Mouse (Mus musculus) olfactory bulb, adult 2 months (tissue): Measurements from ENCODE around the gene Iba57.

ENCODE experiments used
- CTCF ChIP-seq: fragments of 200-500 bp; IDR thresholded peaks from 2 replicates; pipeline ENCODE4 v1.5.1; 2012; ENCODE audit warnings: low read depth, mild to moderate bottlenecking, low read length, moderate library complexity; ENCODE audit not compliant: insufficient read depth
- POLR2A ChIP-seq: fragments of 200-500 bp; IDR thresholded peaks from 2 replicates; pipeline ENCODE4 v1.6.1; 2012; ENCODE audit warnings: mild to moderate bottlenecking, low read depth, low read length, moderate library complexity; ENCODE audit not compliant: insufficient read depth

DNA sequence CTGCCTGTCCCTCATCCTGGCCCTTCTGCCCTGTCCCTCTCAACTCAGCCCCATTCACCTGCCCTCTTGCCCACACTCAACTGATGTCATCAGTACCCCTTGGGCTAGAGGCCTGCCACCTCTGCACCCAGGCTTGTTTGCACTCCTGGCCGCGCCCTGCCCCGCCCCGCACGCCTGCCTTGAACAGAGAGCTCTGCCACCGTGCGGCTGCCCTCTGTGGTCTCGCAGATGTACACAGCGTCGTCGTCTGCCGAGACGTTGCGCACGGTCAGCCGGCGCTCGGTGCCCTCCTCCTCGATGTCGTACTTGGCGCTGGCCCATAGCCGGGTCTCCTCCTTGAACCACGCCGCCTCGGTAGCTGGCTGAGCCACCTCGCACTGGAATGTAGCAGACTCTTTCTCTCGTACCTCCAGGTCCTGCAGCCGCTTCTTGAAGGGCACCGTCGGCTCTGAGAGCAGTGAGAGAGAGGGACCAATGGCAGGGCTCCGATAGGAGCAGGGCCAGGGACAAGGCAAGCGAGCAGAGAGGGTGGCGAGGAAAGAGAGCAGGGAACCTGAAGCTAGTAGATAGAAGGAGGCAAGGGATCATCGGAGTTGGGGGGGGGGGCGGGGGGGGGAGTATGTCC is 29.1 kb downstream of the Iba57 start:
- no peak for TF ChIP-seq CTCF
- TF ChIP-seq POLR2A = no peak
